Mouse (Mus musculus): Measurements from ENCODE around the gene Gm21822. TPM values are rescaled to one million over a fixed set of nuclear protein-coding genes. Genes with fewer than 3 reads are reported as not detected.
"Not testable (repeated sequence)": the region's sequence is repeated elsewhere in the genome, so short reads cannot be mapped to it uniquely, and the experiment has no call there.

Gm21822 gene
- not detected in 2 replicates for polyA plus RNA-seq (2014; fragmentation: Nextera tagmentation; extraction: Ambion mirVana)

DNA sequence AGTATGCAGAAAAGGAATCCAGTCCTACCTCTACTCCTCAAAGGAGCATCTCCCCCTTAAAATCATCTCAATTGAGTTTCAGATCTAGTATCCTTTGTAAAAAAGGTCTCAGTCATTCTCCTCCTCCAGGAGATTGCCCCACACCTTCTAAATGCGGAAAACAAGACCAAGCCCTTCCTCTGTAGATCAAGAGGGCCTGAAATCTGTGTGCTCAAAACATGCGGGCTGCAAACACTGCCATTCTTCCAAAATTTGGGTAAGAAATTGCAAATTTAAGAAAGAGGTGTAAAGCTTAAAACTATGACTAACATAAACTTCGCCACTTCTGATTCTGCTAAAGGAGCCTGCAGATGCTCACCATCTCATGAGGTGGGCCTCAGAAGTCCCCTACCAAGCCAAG lies at the start of gene Gm21822:
Gm21822 (plus strand) TSS at position 301 of the 400 bp plus-strand sequence.
- H3K9me3 ChIP-seq (ENCODE audit: control insufficient read depth, low read length); H3K9ac ChIP-seq (ENCODE audit: low read length); H3K4me2 ChIP-seq (ENCODE audit: low read length); H3K4me1 ChIP-seq (replicated peaks; ENCODE audit: control insufficient read depth, insufficient read depth, low read length); H3K4me3 ChIP-seq (ENCODE audit: low read depth, low read length); H3K36me3 ChIP-seq (ENCODE audit: control insufficient read depth, insufficient read depth, low read length); H3K27ac ChIP-seq (ENCODE audit: low read depth); DNase-seq (ENCODE audit: low spot score); H3K27me3 ChIP-seq (replicated peaks; ENCODE audit: control insufficient read depth, insufficient read depth, low read length); ATAC-seq (replicated peaks; ENCODE audit: low FRiP score, low TSS enrichment, low read depth): not testable (repeated sequence)
- WGBS: no CpG with 5 or more reads among the region's 3 CpGs
